Mouse (Mus musculus) CH12.LX (cell line): ENCODE results near the gene Dhrs4. TPM values are rescaled to one million over a fixed set of nuclear protein-coding genes. Genes with fewer than 3 reads are reported as not detected.

Experiments
- DNase-seq: peaks from one replicate; pipeline ENCODE4 v3.0.0-alpha.2; 2013; ENCODE audit errors: extremely low read depth
- H3K27ac ChIP-seq: 2 replicates; pipeline ENCODE4 v1.5.1; 2012; ENCODE audit warnings: low read depth, mild to moderate bottlenecking, control low read depth, moderate library complexity; ENCODE audit not compliant: insufficient read depth
- H3K27me3 ChIP-seq: replicated peaks from 2 replicates; pipeline ENCODE3; 2012; ENCODE audit warnings: inconsistent platforms
- H3K36me3 ChIP-seq, 2 experiments: replicated peaks in 1 of 2; 2 replicates each; pipeline versions ENCODE3 to v1.6.1; 2012; ENCODE audit warnings: inconsistent platforms in 1 of 2, low read length in 1 of 2, mild to moderate bottlenecking in 1 of 2, mixed read lengths in 1 of 2, moderate library complexity in 1 of 2; ENCODE audit not compliant: control insufficient read depth in 1 of 2, insufficient read depth in 1 of 2
- H3K4me1 ChIP-seq, 2 experiments: 2 replicates each; pipeline ENCODE4 v1.6.1; 2012; ENCODE audit warnings: inconsistent platforms in 1 of 2, moderate library complexity in 1 of 2; ENCODE audit not compliant: insufficient read depth in 2 of 2, control insufficient read depth in 1 of 2
- H3K4me2 ChIP-seq: 2 replicates; pipeline ENCODE4 v1.6.1; 2012; ENCODE audit warnings: low read depth, mild to moderate bottlenecking, control low read depth; ENCODE audit not compliant: poor library complexity, insufficient read depth, severe bottlenecking
- H3K4me3 ChIP-seq, 3 experiments: fragments of 150-350 bp in 1 of 3; sonication (generic) in 1 of 3; replicated peaks in 1 of 3; 2 replicates each; pipeline versions ENCODE3 to v1.5.1; 2011 to 2012; ENCODE audit warnings: low read depth in 2 of 3, low read length in 2 of 3, mild to moderate bottlenecking in 2 of 3, moderate library complexity in 2 of 3, control low read depth in 1 of 3, improper control_type of control experiment in 1 of 3, inconsistent platforms in 1 of 3, mixed read lengths in 1 of 3; ENCODE audit not compliant: poor library complexity in 1 of 3
- H3K79me2 ChIP-seq: replicated peaks from 2 replicates; pipeline ENCODE4 v1.6.1; 2012; ENCODE audit warnings: mild to moderate bottlenecking, moderate library complexity; ENCODE audit not compliant: control insufficient read depth, poor library complexity, insufficient read depth, severe bottlenecking; ENCODE audit errors: extremely low read depth
- H3K9ac ChIP-seq: 2 replicates; pipeline ENCODE4 v1.6.1; 2012; ENCODE audit warnings: low read depth, mild to moderate bottlenecking, control low read depth, moderate library complexity; ENCODE audit not compliant: insufficient read depth
- H3K9me3 ChIP-seq: replicated peaks from 2 replicates; pipeline ENCODE3; 2012; ENCODE audit warnings: low read length, inconsistent platforms, mixed read lengths
- BHLHE40 ChIP-seq: IDR thresholded peaks from 2 replicates; pipeline ENCODE4 v1.6.1; 2011; ENCODE audit warnings: mild to moderate bottlenecking, low read depth, low read length, improper control_type of control experiment
- CHD1 ChIP-seq: IDR thresholded peaks from 2 replicates; pipeline ENCODE4 v1.6.1; 2012; ENCODE audit warnings: low read depth, low read length, improper control_type of control experiment, inconsistent platforms
- CHD2 ChIP-seq: IDR thresholded peaks from 2 replicates; pipeline ENCODE4 v1.6.1; 2011; ENCODE audit warnings: low read length, improper control_type of control experiment
- E2F4 ChIP-seq: IDR thresholded peaks from 2 replicates; pipeline ENCODE4 v1.6.1; 2011; ENCODE audit warnings: low read depth, low read length, improper control_type of control experiment; ENCODE audit not compliant: insufficient replicate concordance
- EP300 ChIP-seq: IDR thresholded peaks from 2 replicates; pipeline ENCODE4 v1.6.1; 2011; ENCODE audit warnings: low read length, improper control_type of control experiment
- ETS1 ChIP-seq: conservative IDR thresholded peaks from 2 replicates; pipeline ENCODE4 v1.6.1; 2012; ENCODE audit warnings: low read depth, mild to moderate bottlenecking, inconsistent platforms, low read length, improper control_type of control experiment, moderate library complexity
- HCFC1 ChIP-seq: IDR thresholded peaks from 2 replicates; pipeline ENCODE4 v1.6.1; 2012; ENCODE audit warnings: low read depth, mild to moderate bottlenecking, inconsistent platforms, low read length, improper control_type of control experiment
- IRF4 ChIP-seq: IDR thresholded peaks from 2 replicates; pipeline ENCODE4 v1.6.1; 2014; ENCODE audit warnings: low read depth, mild to moderate bottlenecking, inconsistent platforms, low read length, improper control_type of control experiment
- JUN ChIP-seq: IDR thresholded peaks from 2 replicates; pipeline ENCODE4 v1.6.1; 2011; ENCODE audit warnings: low read depth, mild to moderate bottlenecking, low read length, improper control_type of control experiment, moderate library complexity; ENCODE audit not compliant: insufficient read depth
- JUND ChIP-seq: conservative IDR thresholded peaks from 2 replicates; pipeline ENCODE4 v1.6.1; 2011; ENCODE audit warnings: low read depth, low read length, improper control_type of control experiment
- KAT2A ChIP-seq: IDR thresholded peaks from 2 replicates; pipeline ENCODE4 v1.6.1; 2012; ENCODE audit warnings: low read length, improper control_type of control experiment, inconsistent platforms; ENCODE audit not compliant: insufficient replicate concordance
- MEF2A ChIP-seq: IDR thresholded peaks from 2 replicates; pipeline ENCODE4 v1.6.1; 2014; ENCODE audit warnings: low read depth, mild to moderate bottlenecking, inconsistent platforms, low read length, improper control_type of control experiment, borderline replicate concordance
- NRF1 ChIP-seq: IDR thresholded peaks from 2 replicates; pipeline ENCODE4 v1.6.1; 2014; ENCODE audit warnings: low read depth, mild to moderate bottlenecking, inconsistent platforms, low read length, improper control_type of control experiment, moderate library complexity
- PAX5 ChIP-seq: IDR thresholded peaks from 2 replicates; pipeline ENCODE4 v1.6.1; 2012; ENCODE audit warnings: low read length, inconsistent platforms, mixed read lengths
- SIN3A ChIP-seq: IDR thresholded peaks from 2 replicates; pipeline ENCODE4 v1.6.1; 2012; ENCODE audit warnings: low read length, improper control_type of control experiment, inconsistent platforms
- SMC3 ChIP-seq: IDR thresholded peaks from 2 replicates; pipeline ENCODE4 v1.6.1; 2011; ENCODE audit warnings: low read depth, low read length, improper control_type of control experiment
- TCF12 ChIP-seq: IDR thresholded peaks from 2 replicates; pipeline ENCODE4 v1.6.1; 2014; ENCODE audit warnings: low read depth, mild to moderate bottlenecking, inconsistent platforms, low read length, improper control_type of control experiment
- UBTF ChIP-seq: IDR thresholded peaks from 2 replicates; pipeline ENCODE4 v1.6.1; 2012; ENCODE audit warnings: low read depth, mild to moderate bottlenecking, inconsistent platforms, low read length, improper control_type of control experiment, moderate library complexity
- USF1 ChIP-seq: IDR thresholded peaks from 2 replicates; pipeline ENCODE4 v1.6.1; 2014; ENCODE audit warnings: low read depth, mild to moderate bottlenecking, inconsistent platforms, low read length, improper control_type of control experiment
- ZNF384 ChIP-seq: IDR thresholded peaks from 2 replicates; pipeline ENCODE4 v1.6.1; 2012; ENCODE audit warnings: low read depth, low read length, improper control_type of control experiment, inconsistent platforms
- dilution Hi-C: fragments of 300-500 bp; cut with MboI; formaldehyde crosslinking; loops from 2 replicates; pipeline ENCODE4 v1.14.3; 2020; ENCODE audit warnings: low sequenced_read_pairs; ENCODE audit not compliant: extremely low pct_unique_long_range_greater_than_20kb, extremely low pct_ligation_motif_present
- in situ Hi-C: fragments of 300-500 bp; cut with MboI; formaldehyde crosslinking; loops from 3 replicates; pipeline ENCODE4 v1.14.3; 2019; ENCODE audit warnings: low sequenced_read_pairs, low pct_ligation_motif_present, low pct_unique_long_range_greater_than_20kb, mixed read lengths
- polyA plus RNA-seq: library from polyadenylated mRNA; unstranded; fragments of >175 nt; gene quantifications from 2 replicates; pipeline ENCODE4 v1.2.1, GENCODE M21; 2012; ENCODE audit warnings: low read depth; ENCODE audit not compliant: insufficient read length
- total RNA-seq, 2 experiments: library from RNA; depleted of rRNA; stranded (reverse); fragments of 300-350 nt in 1 of 2; fragments of >200 nt in 1 of 2; gene quantifications; 2 replicates each; pipeline ENCODE4 v1.2.3; 2012 to 2014

Dhrs4 gene
- total and polyA plus RNA-seq, 3 experiments = 27.9 to 60.2 (median 37.3) TPM

GRCm38 (mm10) chr14:55486836-55487235 is 8.3 kb downstream of the Dhrs4 start:
- Histone ChIP-seq H3K9me3 (no peaks in the 10 kb centered on the region), H3K79me2 (no peaks in the 10 kb centered on the region), H3K4me2 (no peak overlapping the region), H3K27me3 (no peaks in the 10 kb centered on the region), H3K4me1 (peaks cover 18 to 54% of the 10 kb centered on the region in 2 experiments), H3K4me3 (no peak overlapping the region), H3K27ac (no peak overlapping the region), H3K36me3 (peaks cover 0 to 52% of the 10 kb centered on the region in 2 experiments), H3K9ac (no peak overlapping the region)
- TF ChIP-seq JUN (peak; percentile 26; the same call in 1 of the 2 replicates), E2F4 (no peak), EP300 (0 out of 2 replicates have a peak, but pooled peaks have one; percentile 29), JUND (peak; percentile 68), SMC3 (no peak), IRF4 (no peak), CHD2 (no peak), USF1 (peak; percentile 22), BHLHE40 (peak; percentile 31; the same call in 1 of the 2 replicates)
- in situ Hi-C loops = no loop called here
- dilution Hi-C loops = no loop called here
- DNase-seq = peak; percentile 62

- peak within 1 kb of the TSS; percentile 69 to 74 (median 73) for H3K4me3 ChIP-seq
- H3K79me2 ChIP-seq = no peaks in the 10 kb centered on the region
- peak within 1 kb of the TSS; percentile 19; the same call in 1 of the 2 replicates for H3K27ac ChIP-seq
- peak within 1 kb of the TSS; percentile 39; the same call in 1 of the 2 replicates for H3K9ac ChIP-seq
- H3K9me3 ChIP-seq = no peaks in the 10 kb centered on the region
- in situ Hi-C loops (no loop called here), dilution Hi-C loops (no loop called here)
- H3K27me3 ChIP-seq = no peaks in the 10 kb centered on the region
- H3K36me3 ChIP-seq = peaks cover 0 to 56% of the 10 kb centered on the region in 2 experiments
- peaks cover 30 to 63% of the 10 kb centered on the region in 2 experiments for H3K4me1 ChIP-seq
- H3K4me2 ChIP-seq = peak within 1 kb of the TSS; percentile 67
- DNase-seq = peak; percentile 72
- TF ChIP-seq HCFC1 (no peak), MEF2A (peak; percentile 85), UBTF (peak; percentile 40; the same call in 1 of the 2 replicates), KAT2A (0 out of 2 replicates have a peak, but pooled peaks have one; percentile 32), NRF1 (peak; percentile 82), JUND (no peak), CHD1 (no peak), EP300 (peak; percentile 55; the same call in 1 of the 2 replicates), TCF12 (peak; percentile 60; the same call in 1 of the 2 replicates), CHD2 (peak; percentile 59), ZNF384 (peak; percentile 98), PAX5 (no peak), SIN3A (peak; percentile 63; the same call in 1 of the 2 replicates), BHLHE40 (peak; percentile 70), IRF4 (peak; percentile 56; the same call in 1 of the 2 replicates), ETS1 (peak; percentile 82)
These were observed 12.0 kb downstream of the Dhrs4 start, which contains the start of gene Carmil3 for GRCm38 (mm10) chr14:55490361-55491201. Gene Carmil3, plus strand, starts transcription at chr14:55490651.
